Mouse (Mus musculus) cerebellum, adult 2 months (tissue): ENCODE measurements around the gene Myl4.

Experiments used
- CTCF ChIP-seq: fragments of 200-500 bp; IDR thresholded peaks from 2 replicates; pipeline ENCODE4 v1.5.1; 2011; ENCODE audit warnings: low read depth, mild to moderate bottlenecking, control low read depth, low read length, moderate library complexity, borderline replicate concordance; ENCODE audit not compliant: insufficient read depth
- POLR2A ChIP-seq: fragments of 200-500 bp; IDR thresholded peaks from 2 replicates; pipeline ENCODE4 v1.6.1; 2011; ENCODE audit warnings: low read length, control low read depth, borderline replicate concordance; ENCODE audit not compliant: insufficient read depth

DNA sequence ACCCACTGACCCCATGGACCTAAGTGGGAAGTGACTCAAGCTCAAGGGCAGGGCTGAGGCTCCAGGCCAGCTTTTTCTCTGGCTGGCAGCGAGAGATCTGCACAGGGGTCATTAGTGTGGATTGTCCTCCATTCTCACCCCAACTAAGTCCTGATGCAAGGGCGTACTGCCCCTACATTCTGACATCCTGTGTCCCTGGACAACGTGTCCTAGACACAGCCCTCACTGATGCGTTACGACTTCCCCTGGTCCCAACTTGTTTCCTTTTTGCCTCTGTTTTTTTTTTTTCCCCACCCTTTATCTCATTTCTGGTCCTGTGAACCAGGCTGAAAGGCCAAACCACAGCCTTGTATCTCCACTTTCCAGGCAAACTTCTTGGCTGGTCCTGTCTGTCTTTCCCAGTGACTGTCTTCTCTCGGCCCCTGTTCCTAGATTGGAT lies 68.2 kb downstream of the Myl4 start:
- TF ChIP-seq CTCF (no peak), POLR2A (no peak)
